Mouse (Mus musculus) mouse trophoblast stem cell (cell line): ENCODE measurements around the gene Pilrb2.
"Not testable (repeated sequence)": the region's sequence is repeated elsewhere in the genome, so short reads cannot be mapped to it uniquely, and the experiment has no call there.

Experiments used
- in situ Hi-C, 2 experiments: fragments of 300-500 bp; cut with MseI, MboI; formaldehyde crosslinking; loops; 2 replicates in 1 of 2; 3 replicates in 1 of 2; pipeline ENCODE4 v1.15.1; 2025

The Pilrb2 gene

DNA sequence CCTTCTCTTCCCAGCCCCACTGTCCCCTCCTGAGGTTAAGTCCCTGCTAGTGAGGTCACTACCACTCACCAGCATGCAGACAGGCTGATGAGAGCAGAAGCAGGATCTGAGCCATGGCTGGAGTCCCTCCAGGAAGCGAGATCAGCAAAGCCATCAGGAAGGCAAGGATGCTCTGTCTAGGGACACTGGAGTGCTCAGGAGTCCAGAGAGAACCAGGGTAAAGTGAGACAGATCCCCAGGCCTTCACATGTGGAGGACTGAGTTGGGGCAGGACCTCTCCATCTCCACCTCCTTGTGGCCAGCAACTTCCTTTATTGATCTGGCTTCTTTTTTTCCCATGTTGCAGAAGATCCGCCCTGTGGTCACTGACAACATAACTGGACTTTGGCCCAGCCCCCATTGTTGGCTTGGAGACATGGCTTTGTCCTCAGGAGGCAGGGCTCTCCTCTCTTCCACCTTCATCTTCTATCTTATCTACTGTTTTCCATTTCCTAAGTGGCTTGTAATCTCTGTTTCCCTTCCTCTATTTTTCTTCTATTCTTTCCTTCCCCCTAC lies 35.6 kb downstream of the Pilrb2 start, which contains the start of gene Pilra:
Pilra (minus strand) TSS at position 316 of the 555 bp plus-strand sequence.
- in situ Hi-C loops, result not testable (repeated sequence)

DNA sequence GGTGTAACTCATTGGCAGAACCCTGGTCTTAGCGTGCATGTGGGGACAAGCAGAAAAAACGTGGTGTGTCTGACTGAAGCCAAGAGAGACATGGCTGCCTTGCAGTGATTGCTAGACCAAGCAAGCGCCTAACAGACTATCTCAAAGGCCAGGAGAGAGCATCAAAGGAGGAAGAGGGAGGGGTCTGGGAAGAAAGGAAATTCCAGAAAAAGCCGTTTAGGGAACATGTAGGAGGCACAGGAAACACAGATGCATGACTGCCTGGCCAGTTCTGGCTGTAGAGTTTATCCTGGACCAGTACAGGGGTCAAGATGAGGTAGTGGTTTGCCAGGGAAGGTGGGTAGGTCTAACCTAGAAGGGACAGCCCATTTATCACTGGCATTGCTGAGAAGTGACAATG lies 38.1 kb downstream of the Pilrb2 start:
- in situ Hi-C loops, result no loop called here

DNA sequence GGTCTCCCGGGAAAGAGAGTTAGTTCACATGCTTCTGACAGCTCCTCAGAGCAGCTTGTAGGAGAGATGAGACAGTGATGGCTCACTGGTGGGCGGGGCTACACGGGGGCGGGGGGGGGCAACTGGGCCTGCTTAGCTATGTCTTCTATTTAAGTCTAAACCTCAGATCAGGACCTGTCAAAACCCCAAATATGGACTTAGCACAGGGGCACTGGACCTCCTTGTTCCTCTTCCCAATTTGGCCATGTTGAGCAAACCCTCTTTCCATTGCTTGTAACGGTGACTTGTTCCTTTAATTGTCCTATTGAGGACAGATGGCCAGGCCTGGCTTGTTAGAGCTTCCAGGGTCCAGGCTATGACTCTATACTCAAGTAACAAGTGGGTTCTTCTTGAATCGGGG lies 40.1 kb downstream of the Pilrb2 start:
- in situ Hi-C loops, result no loop called here

DNA sequence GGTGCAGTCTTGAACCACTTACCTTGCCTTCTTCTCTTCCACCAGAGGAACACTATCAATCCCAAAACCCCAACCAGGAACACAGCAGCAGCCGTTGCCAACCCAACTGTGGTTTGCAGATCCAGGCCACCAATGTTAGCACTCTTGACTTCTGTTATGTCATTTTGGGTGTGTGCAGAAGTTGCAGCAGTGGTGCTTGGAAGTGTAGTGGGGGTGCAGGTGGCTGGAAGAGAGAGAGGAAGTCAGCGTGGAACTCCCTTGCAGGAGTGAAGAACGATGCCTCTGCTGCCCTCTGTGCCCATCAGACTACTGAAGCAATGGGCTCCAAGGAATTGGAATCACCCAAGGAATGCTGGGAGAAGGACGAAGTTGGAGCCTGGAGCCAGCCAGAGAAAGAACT lies 40.5 kb downstream of the Pilrb2 start:
- in situ Hi-C loops, result no loop called here

DNA sequence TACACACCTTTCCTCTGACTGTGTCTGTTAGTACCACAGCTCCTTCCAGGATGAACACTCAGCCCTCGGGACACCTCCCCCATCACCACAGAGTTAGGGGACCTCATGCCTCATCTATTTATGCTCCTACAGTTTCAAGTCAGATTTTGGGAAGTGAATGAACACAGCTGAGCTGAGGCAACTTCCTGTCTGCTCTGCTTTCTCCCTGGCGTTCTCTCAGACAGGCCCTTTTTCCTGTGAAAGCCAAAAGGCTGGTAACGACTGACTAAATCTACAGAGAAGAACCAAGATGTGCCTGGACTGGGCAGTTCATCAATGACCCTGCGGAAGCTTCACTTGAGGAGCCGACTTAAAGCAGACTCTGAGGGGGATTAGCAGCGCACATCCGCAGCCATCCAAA lies 41.4 kb downstream of the Pilrb2 start:
- in situ Hi-C loops, result no loop called here

DNA sequence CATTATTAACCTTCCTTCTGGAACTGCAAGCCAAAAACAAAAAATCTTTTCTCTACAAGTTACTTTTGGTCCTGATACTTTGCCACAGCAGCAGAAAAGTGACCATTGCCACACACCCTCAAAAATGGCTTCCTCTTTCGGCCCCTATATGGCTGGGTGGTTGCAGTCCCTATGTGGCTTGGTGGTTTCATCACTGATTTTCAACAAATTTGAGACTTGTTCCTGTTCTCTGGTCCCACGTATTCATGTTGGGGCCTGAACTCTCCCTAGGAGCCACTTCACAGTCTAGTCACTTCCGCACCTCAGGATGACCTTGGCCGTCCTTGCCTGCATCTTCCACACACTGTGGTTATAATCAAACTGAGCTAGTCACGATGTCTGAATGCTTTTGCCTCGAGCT lies 42.9 kb downstream of the Pilrb2 start:
- in situ Hi-C loops, result no loop called here

DNA sequence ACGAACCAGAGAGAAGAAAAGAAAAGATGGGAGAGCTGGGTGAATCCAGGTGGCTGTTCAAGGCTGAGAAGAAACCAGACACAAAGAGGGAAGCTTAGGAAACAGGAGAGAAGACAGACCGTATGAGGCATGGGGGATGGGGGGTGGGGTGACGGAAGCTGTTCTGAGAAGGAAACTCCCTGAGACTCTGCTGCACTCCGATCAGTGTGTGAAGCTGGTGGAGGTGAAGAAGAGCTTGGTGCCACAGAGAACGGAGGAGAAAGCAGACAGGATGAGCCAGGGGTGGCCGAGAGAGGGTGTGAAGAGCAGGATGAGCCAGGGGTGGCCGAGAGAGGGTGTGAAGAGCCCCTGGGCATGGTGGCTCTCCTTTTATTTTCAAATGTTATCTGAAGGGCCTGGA lies 45.2 kb downstream of the Pilrb2 start:
- in situ Hi-C loops, result no loop called here

DNA sequence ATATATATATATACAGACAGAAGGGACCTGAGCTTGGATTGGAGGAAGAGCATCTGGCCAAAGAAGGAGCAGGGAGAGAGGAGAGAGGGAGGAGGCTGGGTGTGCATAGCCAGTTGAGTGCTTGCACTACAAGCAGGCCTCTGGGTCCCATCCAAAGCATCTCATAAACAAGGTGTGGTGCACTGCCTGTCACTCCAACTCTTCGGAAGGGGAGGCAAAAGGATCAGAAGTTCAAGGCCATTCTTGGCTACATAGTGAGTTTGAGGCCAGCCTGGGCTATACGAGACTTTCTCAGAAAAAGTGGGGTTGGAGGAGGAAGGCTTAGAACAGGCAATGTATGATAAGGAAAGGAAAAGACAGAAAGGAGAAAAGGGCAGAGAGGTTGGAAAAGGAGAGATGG lies 45.6 kb downstream of the Pilrb2 start:
- in situ Hi-C loops, result no loop called here

DNA sequence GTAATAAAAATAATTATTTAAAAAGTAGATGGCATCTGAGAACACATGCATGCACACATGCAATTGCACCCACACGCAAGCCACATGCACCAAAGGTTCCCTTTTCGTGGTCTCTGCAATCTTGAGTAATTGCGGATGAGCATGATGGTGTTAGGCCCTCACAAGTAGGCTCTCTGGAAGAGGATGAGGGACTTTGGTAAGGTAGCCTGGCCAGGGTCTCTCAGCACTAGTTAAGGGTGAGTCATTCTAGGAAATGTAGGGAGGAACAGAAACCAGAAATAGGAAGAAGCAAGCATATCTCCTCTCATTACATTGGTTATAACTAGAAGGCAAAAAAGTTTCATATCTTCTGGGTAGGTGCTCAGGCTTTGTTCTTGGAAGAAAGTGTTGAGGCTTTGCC lies 46.6 kb downstream of the Pilrb2 start:
- in situ Hi-C loops, result no loop called here

DNA sequence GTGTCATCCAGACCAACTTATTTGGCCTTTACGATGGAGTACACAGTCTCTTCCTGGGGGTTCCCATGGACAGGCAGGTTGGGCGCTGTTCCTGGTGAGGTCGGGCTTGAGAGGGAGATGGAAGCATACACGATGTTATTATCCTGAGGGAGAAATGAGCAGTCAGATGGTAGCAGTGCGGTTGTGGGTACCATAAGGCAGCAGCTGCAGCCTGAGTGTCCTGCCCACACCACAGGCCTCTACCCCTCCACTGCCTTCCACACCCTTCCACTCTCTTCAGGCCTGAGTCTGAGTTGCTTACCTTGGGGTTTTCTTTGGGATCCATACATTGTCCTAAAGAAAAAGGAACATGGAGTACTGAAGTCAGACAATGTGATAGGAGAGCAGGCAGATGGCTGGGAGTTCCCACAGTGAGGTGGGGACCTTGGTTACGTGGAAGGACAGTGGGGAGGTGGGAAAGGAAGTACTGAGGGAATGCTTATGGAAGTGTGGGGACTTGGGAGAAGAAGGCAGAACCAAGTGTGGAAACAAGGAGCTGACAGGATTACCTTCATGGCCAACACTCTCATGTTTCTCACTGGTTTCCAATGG lies 48.1 kb downstream of the Pilrb2 start:
- in situ Hi-C loops, result no loop called here

DNA sequence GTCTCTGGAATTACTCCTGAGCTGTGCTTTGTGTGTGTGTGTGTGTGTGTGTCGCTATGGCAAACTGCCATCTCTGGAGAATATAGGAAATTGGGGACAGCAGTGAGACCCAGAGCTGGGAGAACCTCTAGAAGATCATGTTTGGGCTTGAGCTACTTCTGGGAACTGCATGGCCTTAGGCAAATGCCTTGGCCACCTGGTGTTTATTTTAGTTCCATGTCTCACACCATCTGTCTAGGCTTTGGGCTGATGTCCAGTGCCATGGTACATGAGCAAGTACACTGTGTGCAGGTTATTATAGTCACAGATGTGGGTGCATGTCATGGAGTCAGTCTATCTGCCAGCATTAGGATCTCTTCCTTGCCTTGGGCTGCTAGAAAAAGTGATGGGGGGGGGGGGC lies 49.0 kb downstream of the Pilrb2 start:
- in situ Hi-C loops, result no loop called here

DNA sequence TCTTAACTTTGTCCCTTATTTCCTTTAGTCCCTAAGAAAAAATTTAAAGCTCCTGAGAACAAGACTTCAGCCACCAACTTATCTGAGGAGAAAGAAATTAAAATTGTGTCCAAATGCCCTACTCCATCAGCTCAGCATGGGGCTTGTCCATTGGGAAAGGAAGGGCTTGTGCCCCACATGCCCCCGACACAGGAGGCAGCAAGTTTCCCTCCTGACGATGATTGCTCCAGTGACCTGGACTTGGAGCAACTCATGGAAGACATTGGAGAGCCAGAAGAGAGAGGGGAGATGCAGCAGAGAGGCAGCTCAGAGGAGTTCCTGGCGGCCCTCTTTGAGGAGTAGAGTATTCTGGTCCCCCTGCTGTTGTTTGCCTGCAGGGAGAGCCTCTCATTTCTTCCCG lies 49.5 kb downstream of the Pilrb2 start:
- in situ Hi-C loops, result no loop called here

DNA sequence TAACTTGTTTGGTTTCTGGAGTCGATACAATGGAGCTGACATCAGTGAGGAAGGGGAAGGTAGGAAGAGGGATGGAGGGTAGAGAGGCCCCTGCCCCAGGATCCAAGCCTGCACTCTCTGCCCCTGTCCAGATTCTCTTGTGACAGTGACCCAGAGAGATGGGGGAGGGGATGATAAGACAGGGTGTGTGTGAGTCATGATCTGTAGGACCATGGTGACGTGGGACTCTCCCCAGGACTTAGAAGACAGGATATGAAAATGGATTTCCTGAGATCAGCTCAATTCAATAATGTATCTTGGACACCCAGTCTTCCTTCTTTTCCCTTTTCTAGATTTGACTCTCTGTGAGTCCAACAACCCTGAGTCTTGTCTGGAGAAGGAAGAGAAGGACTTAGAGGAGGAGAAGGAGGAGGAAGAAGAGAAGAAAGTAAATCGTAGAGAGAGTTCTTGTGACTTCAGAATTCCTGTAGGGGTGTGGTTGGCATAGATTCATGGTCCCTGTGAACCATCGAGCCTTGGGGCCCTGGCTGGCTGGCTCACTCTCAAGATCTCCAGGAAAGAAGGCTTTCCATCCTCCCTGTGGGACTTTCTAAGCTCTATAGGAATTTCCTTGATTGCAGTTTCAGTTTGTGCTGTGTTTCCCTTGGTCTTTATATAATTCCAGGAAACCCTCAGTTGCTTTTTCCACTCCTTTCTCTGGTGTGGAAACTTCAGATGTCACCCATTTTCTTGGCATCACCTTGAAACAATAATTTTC lies 54.0 kb downstream of the Pilrb2 start:
- in situ Hi-C loops, result no loop called here
